Mouse (Mus musculus) midbrain, postnatal 0 days (tissue): Measurements from ENCODE around the gene Fam155a. TPM values are rescaled to one million over a fixed set of nuclear protein-coding genes. Genes with fewer than 3 reads are reported as not detected.

Experiments used
- ATAC-seq: fragments of 200-750 bp; cut with Nextera tagmentation; 2 replicates; pipeline ENCODE4 v1.8.0; 2017; ENCODE audit warnings: moderate number of reproducible peaks, mild to moderate bottlenecking, moderate TSS enrichment, moderate library complexity; ENCODE audit not compliant: low FRiP score
- DNase-seq: peaks from one replicate; pipeline ENCODE4 v3.0.0-alpha.2; 2015; ENCODE audit warnings: low spot score
- H3K27ac ChIP-seq: fragments of 300-500 bp; sonication (generic); 2 replicates; pipeline ENCODE4 v1.5.1; 2014; ENCODE audit warnings: low read depth, mild to moderate bottlenecking, low read length, mixed read lengths
- H3K27me3 ChIP-seq: fragments of 300-500 bp; sonication (generic); 2 replicates; pipeline ENCODE4 v1.6.1; 2014; ENCODE audit warnings: low read length, control low read depth, mixed read lengths; ENCODE audit not compliant: insufficient read depth
- H3K36me3 ChIP-seq: fragments of 300-500 bp; sonication (generic); 2 replicates; pipeline ENCODE4 v1.6.1; 2014; ENCODE audit warnings: low read length, control low read depth, mixed read lengths; ENCODE audit not compliant: insufficient read depth
- H3K4me1 ChIP-seq: fragments of 300-500 bp; sonication (generic); 2 replicates; pipeline ENCODE4 v1.6.1; 2014; ENCODE audit warnings: mild to moderate bottlenecking, control low read depth, antibody characterized with exemption, low read length, mixed read lengths; ENCODE audit not compliant: insufficient read depth
- H3K4me2 ChIP-seq: fragments of 300-500 bp; sonication (generic); 2 replicates; pipeline ENCODE4 v1.6.1; 2014; ENCODE audit warnings: low read depth, mild to moderate bottlenecking, low read length, mixed read lengths; ENCODE audit not compliant: poor library complexity, severe bottlenecking
- H3K4me3 ChIP-seq: fragments of 300-500 bp; sonication (generic); 2 replicates; pipeline ENCODE4 v1.5.1; 2014; ENCODE audit warnings: low read depth, mild to moderate bottlenecking, low read length, moderate library complexity
- H3K9ac ChIP-seq: fragments of 300-500 bp; sonication (generic); replicated peaks from 2 replicates; pipeline ENCODE4 v1.6.1; 2014; ENCODE audit warnings: mild to moderate bottlenecking, low read length, moderate library complexity, mixed read lengths; ENCODE audit not compliant: poor library complexity, severe bottlenecking
- H3K9me3 ChIP-seq: fragments of 300-500 bp; sonication (generic); 2 replicates; pipeline ENCODE4 v1.6.1; 2016; ENCODE audit warnings: low read length, control low read depth
- CTCF ChIP-seq: IDR thresholded peaks from 2 replicates; pipeline ENCODE4 v1.5.1; 2016; ENCODE audit warnings: antibody characterized with exemption, mild to moderate bottlenecking
- WGBS: fragments of 180-500 bp; shearing (Covaris S2); extraction: QIAGEN DNeasy Blood & Tissue Kit; methylation state at CpG from one replicate; pipeline ENCODE4 v1.1.7; 2014; 5-methylcytosine and 5-hydroxymethylcytosine counted together
- polyA plus RNA-seq: library from polyadenylated mRNA; unstranded; fragments of >200 nt; fragmentation: Nextera tagmentation; extraction: Ambion mirVana; gene quantifications from 2 replicates; pipeline ENCODE4 v1.2.1, GENCODE M21; 2015
- total RNA-seq: library from RNA; depleted of rRNA; stranded (reverse); fragments of >200 nt; gene quantifications from 2 replicates; pipeline ENCODE4 v1.2.3, GENCODE M21; 2014

Gene Fam155a
- total and polyA plus RNA-seq, 2 experiments from 2014 or later, result 39.9 to 122 TPM

DNA sequence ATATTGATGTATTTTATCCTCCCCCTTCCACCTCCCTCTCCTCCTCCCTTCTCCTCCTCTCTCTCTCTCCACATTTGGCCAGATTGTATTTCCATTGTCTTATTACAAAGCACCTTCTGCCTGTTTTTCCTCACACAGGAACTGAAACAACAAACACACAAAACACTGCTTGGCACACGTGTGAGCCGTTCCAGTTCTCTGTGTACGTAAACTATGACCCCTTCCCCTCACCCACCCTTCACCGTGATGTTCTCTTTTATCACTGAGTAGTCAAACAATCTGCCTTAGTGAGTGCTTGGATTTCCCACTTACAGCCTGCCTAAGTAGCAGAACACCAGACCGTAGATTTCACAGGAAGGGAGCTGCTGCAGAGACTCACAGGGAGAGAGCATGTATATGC lies 530.0 kb downstream of the Fam155a start:
- Histone ChIP-seq H3K9ac (no peak overlapping the region), H3K9me3 (no peaks in the 10 kb centered on the region), H3K27me3 (no peaks in the 10 kb centered on the region), H3K4me1 (peaks cover 8% of the 10 kb centered on the region; the same call in 1 of the 2 replicates), H3K36me3 (no peaks in the 10 kb centered on the region), H3K4me2 (no peak overlapping the region), H3K27ac (no peak overlapping the region), H3K4me3 (no peak overlapping the region)
- ATAC-seq (no peak), DNase-seq (no peak)
- 37% methylated on average over 5 of the region's 5 CpGs for WGBS
- TF ChIP-seq CTCF, result no peak

DNA sequence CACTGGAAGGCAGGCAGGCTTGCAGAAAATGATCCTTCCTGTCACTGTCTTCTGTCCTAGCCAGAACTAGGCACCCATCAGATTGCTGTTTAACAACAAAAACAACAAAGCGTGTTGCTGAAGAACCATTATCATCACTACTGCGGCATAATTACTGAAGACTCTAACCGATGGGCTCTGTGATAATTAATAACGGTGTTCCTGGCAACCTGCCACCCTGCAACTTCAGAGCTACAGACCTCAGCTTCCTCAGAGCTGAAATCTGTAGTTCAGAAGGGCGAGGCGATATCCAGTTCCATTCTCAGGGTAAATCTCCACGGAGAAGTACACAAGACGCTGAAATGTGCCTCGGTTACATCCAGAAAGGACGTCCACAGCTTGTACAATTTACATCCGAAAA lies 531.2 kb downstream of the Fam155a start:
- Histone ChIP-seq H3K27me3 (no peaks in the 10 kb centered on the region), H3K4me2 (0 out of 2 replicates have a peak overlapping the region, but pooled peaks have one; percentile 6), H3K4me3 (no peak overlapping the region), H3K9ac (no peak overlapping the region), H3K27ac (no peak overlapping the region), H3K9me3 (no peaks in the 10 kb centered on the region), H3K4me1 (peaks cover 8% of the 10 kb centered on the region; the same call in 1 of the 2 replicates), H3K36me3 (no peaks in the 10 kb centered on the region)
- TF ChIP-seq CTCF, result no peak
- WGBS, result 61% methylated on average over 11 of the region's 11 CpGs
- DNase-seq (no peak), ATAC-seq (no peak)

DNA sequence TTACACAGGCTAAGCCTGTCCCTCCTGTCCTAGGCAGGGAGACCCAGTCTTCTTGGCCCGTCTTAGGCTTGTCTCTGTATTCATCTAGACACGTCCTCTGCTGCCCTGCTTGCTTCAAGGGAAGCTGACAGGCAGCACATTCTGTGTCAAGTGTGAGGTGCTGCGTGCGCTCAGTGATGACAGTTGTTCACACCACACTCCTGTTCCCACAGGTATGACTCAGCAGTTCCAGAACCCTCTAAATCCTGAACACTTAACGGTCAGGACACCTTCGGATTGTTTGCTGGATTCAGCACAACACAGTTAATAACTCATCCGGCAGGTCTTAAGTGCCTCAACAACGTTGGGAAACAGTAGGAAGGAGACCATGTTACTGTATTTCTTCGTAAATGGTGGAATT lies 532.0 kb downstream of the Fam155a start:
- no peak overlapping the region for H3K4me3 ChIP-seq
- no peaks in the 10 kb centered on the region for H3K9me3 ChIP-seq
- WGBS, result 83% methylated on average over 9 of the region's 9 CpGs
- H3K27me3 ChIP-seq, result no peaks in the 10 kb centered on the region
- no peak overlapping the region for H3K27ac ChIP-seq
- H3K4me2 ChIP-seq, result no peak overlapping the region
- no peaks in the 10 kb centered on the region for H3K36me3 ChIP-seq
- peaks cover 7% of the 10 kb centered on the region; the same call in 1 of the 2 replicates for H3K4me1 ChIP-seq
- ATAC-seq (no peak), DNase-seq (no peak)
- no peak overlapping the region for H3K9ac ChIP-seq
- TF ChIP-seq CTCF, result no peak

DNA sequence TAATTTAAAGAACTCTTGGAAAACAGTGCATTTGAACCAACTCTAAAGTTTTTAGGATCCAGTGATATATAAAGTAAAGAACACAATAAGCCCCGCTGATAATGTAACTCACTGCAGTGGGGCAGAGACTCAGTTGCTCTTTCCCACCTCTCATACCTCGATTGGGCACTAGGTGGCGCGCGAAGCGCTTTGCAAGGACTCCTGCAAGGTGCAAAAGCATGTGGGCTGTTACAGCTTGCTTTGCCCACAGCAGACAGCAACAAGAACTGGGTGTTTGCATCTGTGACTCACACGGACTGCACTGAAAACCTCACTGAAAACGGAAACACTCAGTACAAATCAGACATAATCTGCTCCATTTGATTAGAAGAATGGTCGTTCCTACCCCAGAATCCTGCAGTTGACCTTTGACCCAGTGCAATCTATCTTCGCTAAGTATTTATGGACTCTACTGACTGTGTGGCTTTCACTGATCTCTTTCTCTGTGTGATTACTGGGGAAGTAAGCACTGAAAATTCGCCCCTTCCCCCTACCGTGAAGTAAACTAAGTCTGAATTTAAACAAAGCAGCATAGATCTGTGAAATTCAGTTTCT lies 537.5 kb downstream of the Fam155a start:
- H3K4me2 ChIP-seq, result peak overlapping the region; percentile 16; the same call in 1 of the 2 replicates

DNA sequence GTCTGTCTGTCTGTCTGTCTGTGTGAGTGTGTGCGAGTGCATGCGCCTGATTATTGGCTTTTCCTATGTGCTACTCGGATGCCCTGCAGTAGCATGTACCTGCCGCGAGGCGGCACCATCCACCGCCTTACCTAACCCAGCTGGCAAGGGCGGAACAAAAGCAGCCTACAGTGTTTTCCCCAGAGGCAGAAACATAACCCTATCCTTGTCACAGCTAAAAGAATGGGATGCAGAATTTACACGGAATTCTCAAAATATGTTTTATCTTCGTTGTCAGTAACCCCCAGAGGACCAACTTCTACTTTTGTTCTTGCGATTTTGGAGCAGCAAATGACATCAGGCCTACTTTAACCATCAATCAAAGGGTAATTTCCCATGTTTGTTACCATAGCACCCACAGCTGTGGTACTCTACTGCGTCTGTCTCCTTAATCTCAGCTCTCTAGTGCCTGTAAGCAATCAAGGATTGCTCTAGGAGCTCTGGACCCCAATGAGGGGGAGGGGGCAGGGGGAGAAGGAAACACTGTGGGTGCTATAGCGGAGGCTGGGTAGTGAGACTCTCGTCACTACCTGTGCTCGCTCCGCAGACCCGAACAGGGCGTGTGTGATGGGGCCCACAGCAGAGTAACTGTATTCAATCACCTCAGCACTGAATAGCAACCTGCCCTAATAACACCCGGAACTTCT lies 543.0 kb downstream of the Fam155a start:
- TF ChIP-seq CTCF, result peak; percentile 98
- Histone ChIP-seq H3K27ac (peak overlapping the region; percentile 38; the same call in 1 of the 2 replicates), H3K27me3 (no peaks in the 10 kb centered on the region), H3K4me2 (no peak overlapping the region), H3K9ac (no peak overlapping the region), H3K4me1 (no peaks in the 10 kb centered on the region), H3K36me3 (no peaks in the 10 kb centered on the region), H3K4me3 (no peak overlapping the region), H3K9me3 (no peaks in the 10 kb centered on the region)
- 37% methylated on average over 19 of the region's 19 CpGs for WGBS
- peak; percentile 83 for ATAC-seq
- peak; percentile 88 for DNase-seq

More for the DNA sequence above, 537.5 kb downstream of the Fam155a start:
- H3K4me3 ChIP-seq, result no peak overlapping the region
- DNase-seq, result peak; percentile 94
- ATAC-seq, result peak; percentile 82
- no peaks in the 10 kb centered on the region for H3K4me1 ChIP-seq
- H3K27ac ChIP-seq, result no peak overlapping the region
- no peaks in the 10 kb centered on the region for H3K36me3 ChIP-seq
- H3K27me3 ChIP-seq, result no peaks in the 10 kb centered on the region
- H3K9me3 ChIP-seq, result no peaks in the 10 kb centered on the region
- TF ChIP-seq CTCF, result peak; percentile 98
- 10% methylated on average over 12 of the region's 12 CpGs for WGBS
- H3K9ac ChIP-seq, result no peak overlapping the region

DNA sequence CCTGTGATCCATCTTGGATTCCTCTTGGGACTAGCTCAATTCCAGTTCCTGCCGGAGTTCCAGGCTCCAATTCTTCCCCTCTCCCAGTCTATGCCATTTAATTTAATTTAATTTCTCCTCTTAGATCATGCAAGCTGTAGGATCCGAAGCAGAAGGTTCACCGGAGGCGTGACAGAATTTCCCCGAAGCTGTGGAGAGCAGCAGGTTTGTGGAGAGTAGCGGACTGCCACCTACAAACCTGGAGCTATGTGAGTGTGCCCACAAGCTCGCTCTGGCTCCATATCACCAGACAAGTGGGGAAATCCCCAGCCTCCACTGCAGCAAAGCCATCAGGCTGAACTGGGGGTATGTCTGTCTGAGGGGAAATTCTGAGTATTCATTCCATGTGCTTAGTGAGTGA lies 544.2 kb downstream of the Fam155a start:
- DNase-seq (no peak), ATAC-seq (no peak)
- Histone ChIP-seq H3K4me2 (no peak overlapping the region), H3K27me3 (no peaks in the 10 kb centered on the region), H3K9ac (no peak overlapping the region), H3K4me3 (no peak overlapping the region), H3K27ac (no peak overlapping the region), H3K36me3 (no peaks in the 10 kb centered on the region), H3K4me1 (no peaks in the 10 kb centered on the region), H3K9me3 (no peaks in the 10 kb centered on the region)
- no peak for TF ChIP-seq CTCF
- WGBS, result 83% methylated on average over 7 of the region's 7 CpGs
